Mouse (Mus musculus) lung, adult 2 months (tissue): ENCODE results near the gene Tmod4. TPM values are rescaled to one million over a fixed set of nuclear protein-coding genes. Genes with fewer than 3 reads are reported as not detected.

Experiments used
- DNase-seq: peaks from one replicate; pipeline ENCODE4 v3.0.0; 2022
- H3K4me1 ChIP-seq: fragments of 200-500 bp; 2 replicates; pipeline ENCODE4 v1.6.1; 2011; ENCODE audit warnings: low read length; ENCODE audit not compliant: control insufficient read depth, insufficient read depth
- H3K4me3 ChIP-seq: fragments of 200-500 bp; replicated peaks from 2 replicates; pipeline ENCODE3; 2011; ENCODE audit warnings: low read depth, mild to moderate bottlenecking, control low read depth, low read length; ENCODE audit errors: extremely low read depth
- CTCF ChIP-seq: fragments of 200-500 bp; IDR thresholded peaks from 2 replicates; pipeline ENCODE4 v1.5.1; 2011; ENCODE audit warnings: mild to moderate bottlenecking, low read length, control low read depth; ENCODE audit not compliant: insufficient read depth
- POLR2A ChIP-seq: fragments of 200-500 bp; IDR thresholded peaks from 2 replicates; pipeline ENCODE4 v1.6.1; 2011; ENCODE audit warnings: low read depth, mild to moderate bottlenecking, control low read depth, low read length, borderline replicate concordance; ENCODE audit errors: extremely low read depth
- WGBS: fragments of 180-500 bp; shearing (Covaris S2); methylation state at CpG from one replicate; pipeline ENCODE4 v1.1.7; 2018; 5-methylcytosine and 5-hydroxymethylcytosine counted together
- polyA plus RNA-seq: library from polyadenylated mRNA; depleted of rRNA; stranded (reverse); fragments of >200 nt; gene quantifications from 2 replicates; pipeline ENCODE4 v1.2.3, GENCODE M21; 2012

The Tmod4 gene
- polyA plus RNA-seq, 1 experiment, result 3.5 TPM

DNA sequence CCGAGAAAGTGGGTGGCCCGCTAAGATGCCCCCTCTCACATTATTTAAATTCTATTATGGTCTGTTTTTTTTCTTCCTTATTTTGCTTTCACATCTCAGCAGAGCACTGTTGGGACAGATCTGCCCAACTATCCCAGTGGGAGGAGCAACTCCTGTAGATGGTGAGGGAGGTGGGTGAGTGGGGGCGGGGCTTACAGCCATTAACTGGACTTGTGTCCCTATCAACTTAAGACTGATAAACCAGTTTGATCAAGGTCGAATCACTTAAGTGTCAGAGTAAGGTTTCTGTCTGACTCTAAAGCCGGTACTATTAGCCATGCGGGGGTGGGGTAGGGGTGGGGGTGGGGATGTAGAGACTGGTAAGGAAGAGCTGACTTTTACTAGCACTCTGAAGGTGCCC lies 10.7 kb downstream of the Tmod4 start:
- peak; percentile 47 for DNase-seq
- 0 out of 2 replicates have a peak, but pooled peaks have one; percentile 14 for TF ChIP-seq POLR2A
- TF ChIP-seq CTCF, result no peak
- 10% methylated on average over 6 of the region's 6 CpGs for WGBS

GRCm38 (mm10) chr3:95135433-95136052 lies 11.3 kb downstream of the Tmod4 start:
- no peak for DNase-seq
- no peak overlapping the region for H3K4me3 ChIP-seq
- TF ChIP-seq CTCF, result no peak
- TF ChIP-seq POLR2A, result no peak

More for the DNA sequence above, 10.7 kb downstream of the Tmod4 start:
- H3K4me1 ChIP-seq, result peaks cover 10% of the 10 kb centered on the region
- H3K4me3 ChIP-seq, result peak overlapping the region; percentile 43

GRCm38 (mm10) chr3:95136336-95136735 lies 12.1 kb downstream of the Tmod4 start:
- TF ChIP-seq POLR2A (no peak), CTCF (no peak)
- no peak for DNase-seq
- 64% methylated on average over 3 of the region's 3 CpGs for WGBS

More at GRCm38 (mm10) chr3:95135433-95136052, 11.3 kb downstream of the Tmod4 start:
- H3K4me1 ChIP-seq, result peaks cover 12% of the 10 kb centered on the region
- 47% methylated on average over 7 of the region's 7 CpGs for WGBS

GRCm38 (mm10) chr3:95139586-95140288 lies 15.5 kb downstream of the Tmod4 start:
- 59% methylated on average over 25 of the region's 25 CpGs for WGBS
- TF ChIP-seq CTCF (no peak), POLR2A (no peak)
- no peak for DNase-seq
- Histone ChIP-seq H3K4me3 (no peak overlapping the region), H3K4me1 (peaks cover 9% of the 10 kb centered on the region)

More at GRCm38 (mm10) chr3:95136336-95136735, 12.1 kb downstream of the Tmod4 start:
- H3K4me1 ChIP-seq, result peaks cover 12% of the 10 kb centered on the region
- no peak overlapping the region for H3K4me3 ChIP-seq

GRCm38 (mm10) chr3:95140289-95140595 lies 16.0 kb downstream of the Tmod4 start:
- no peak for TF ChIP-seq POLR2A
- TF ChIP-seq CTCF, result no peak
- WGBS, result 73% methylated on average over 18 of the region's 18 CpGs
- no peak for DNase-seq
- H3K4me1 ChIP-seq, result peaks cover 9% of the 10 kb centered on the region
- no peak overlapping the region for H3K4me3 ChIP-seq

DNA sequence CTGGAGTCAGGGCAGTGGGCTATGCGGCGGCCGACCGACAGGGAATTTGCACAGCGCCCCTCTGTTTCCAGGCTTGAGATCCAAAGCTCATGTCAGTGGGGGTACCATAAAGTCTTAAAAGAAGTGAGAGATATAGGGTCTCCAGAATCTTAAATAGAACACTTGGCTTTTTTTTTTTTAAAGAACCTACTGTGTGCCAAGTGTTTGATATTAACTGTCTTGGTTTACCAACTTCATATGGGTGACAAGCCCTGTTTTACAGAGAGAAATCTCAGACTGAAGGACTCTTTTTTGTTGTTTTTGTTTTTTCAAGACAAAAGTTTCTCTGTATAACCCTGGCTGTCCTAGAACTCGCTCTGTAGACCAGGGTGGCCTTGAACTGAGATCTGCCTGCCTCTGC lies 16.5 kb downstream of the Tmod4 start:
- 82% methylated on average over 6 of the region's 6 CpGs for WGBS

GRCm38 (mm10) chr3:95141474-95141873 lies 17.2 kb downstream of the Tmod4 start:
- peak overlapping the region; percentile 25 for H3K4me3 ChIP-seq
- DNase-seq, result no peak
- WGBS, result 76% methylated on average over 9 of the region's 9 CpGs
- peaks cover 4% of the 10 kb centered on the region for H3K4me1 ChIP-seq
- TF ChIP-seq POLR2A (no peak), CTCF (no peak)

More for the DNA sequence above, 16.5 kb downstream of the Tmod4 start:
- DNase-seq, result no peak
- H3K4me1 ChIP-seq, result peaks cover 4% of the 10 kb centered on the region
- H3K4me3 ChIP-seq, result no peak overlapping the region
- TF ChIP-seq CTCF (no peak), POLR2A (no peak)

GRCm38 (mm10) chr3:95141952-95142616 lies 17.8 kb downstream of the Tmod4 start, which contains the start of gene Tnfaip8l2:
Gene Tnfaip8l2, minus strand, starts transcription at chr3:95142360.
- peak within 1 kb of the TSS; percentile 51 for H3K4me3 ChIP-seq
- H3K4me1 ChIP-seq, result peaks cover 4% of the 10 kb centered on the region
- no peak for DNase-seq
- TF ChIP-seq POLR2A (peak; percentile 39; the same call in 1 of the 2 replicates), CTCF (no peak)
- 67% methylated on average over 10 of the region's 10 CpGs for WGBS

- WGBS, result 11% methylated on average over 5 of the region's 5 CpGs
- Histone ChIP-seq H3K4me3 (no peak overlapping the region), H3K4me1 (peaks cover 4% of the 10 kb centered on the region)
- peak; percentile 87 for DNase-seq
- TF ChIP-seq CTCF (peak; percentile 99), POLR2A (no peak)
Measured at GRCm38 (mm10) chr3:95142617-95143011, 18.3 kb downstream of the Tmod4 start.
